Mouse (Mus musculus) thymus, postnatal 14 days (tissue): ENCODE results near the gene Nkain2.
"Not testable (repeated sequence)": the region's sequence is repeated elsewhere in the genome, so short reads cannot be mapped to it uniquely, and the experiment has no call there.

Experiments used
- DNase-seq: peaks from one replicate; pipeline ENCODE4 v3.0.0; 2021

Gene Nkain2

DNA sequence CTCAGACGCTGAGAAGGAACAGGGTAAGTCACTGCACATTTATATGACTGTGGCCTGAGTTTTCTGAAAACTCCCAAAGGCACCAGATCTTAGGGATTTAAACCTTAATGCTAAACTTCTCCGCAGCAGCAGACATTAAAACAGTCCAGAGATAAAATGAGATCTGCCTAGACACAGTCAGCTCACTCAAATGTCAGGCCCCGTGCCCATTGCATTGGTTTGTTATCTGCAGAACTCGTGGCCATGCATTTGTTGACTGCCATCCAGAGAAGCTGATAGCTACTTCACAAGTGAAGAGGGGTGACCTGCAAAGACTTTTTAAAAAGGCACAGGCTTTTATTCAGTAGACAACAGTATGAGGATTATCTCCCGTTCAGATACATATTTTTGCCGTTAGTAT, 838.2 kb downstream of the Nkain2 start:
- no peak for DNase-seq

DNA sequence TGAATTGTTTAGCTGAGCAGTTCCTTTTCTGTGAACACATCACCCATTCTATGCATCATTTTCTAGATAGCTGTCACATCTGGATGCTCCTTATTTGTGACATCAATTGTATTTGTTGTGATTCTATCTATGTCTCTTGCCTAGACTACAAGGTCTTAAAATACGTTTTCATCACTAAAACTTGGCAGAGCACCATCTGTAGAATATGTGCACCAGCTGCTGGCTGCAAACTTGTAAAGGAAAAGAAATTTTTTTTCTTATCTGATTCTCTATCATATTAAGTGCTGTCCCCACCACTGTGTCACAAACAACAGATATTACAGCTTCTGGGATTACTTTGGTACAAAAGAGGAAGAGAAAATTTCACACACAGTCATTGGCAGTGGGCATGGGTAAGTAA, 860.3 kb downstream of the Nkain2 start:
- no peak for DNase-seq

DNA sequence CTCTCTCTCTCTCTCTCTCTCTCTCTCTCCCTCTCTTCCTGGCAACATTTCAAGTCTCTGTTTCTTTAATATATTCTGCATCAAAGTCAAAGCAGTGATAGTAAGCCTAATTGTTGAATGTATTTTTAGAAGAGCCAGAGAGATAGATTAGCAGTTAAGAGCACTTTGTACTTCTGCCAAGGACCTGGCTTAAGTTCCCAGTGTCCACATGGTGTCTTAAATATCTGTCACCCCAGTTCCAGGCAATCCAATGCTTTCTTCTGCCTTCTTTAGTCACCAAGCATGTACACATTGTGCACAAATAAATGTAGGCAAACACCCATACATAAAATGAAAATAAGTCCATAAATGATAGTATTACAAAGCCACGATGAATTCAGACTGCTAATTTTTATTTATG, 871.9 kb downstream of the Nkain2 start:
- no peak for DNase-seq

DNA sequence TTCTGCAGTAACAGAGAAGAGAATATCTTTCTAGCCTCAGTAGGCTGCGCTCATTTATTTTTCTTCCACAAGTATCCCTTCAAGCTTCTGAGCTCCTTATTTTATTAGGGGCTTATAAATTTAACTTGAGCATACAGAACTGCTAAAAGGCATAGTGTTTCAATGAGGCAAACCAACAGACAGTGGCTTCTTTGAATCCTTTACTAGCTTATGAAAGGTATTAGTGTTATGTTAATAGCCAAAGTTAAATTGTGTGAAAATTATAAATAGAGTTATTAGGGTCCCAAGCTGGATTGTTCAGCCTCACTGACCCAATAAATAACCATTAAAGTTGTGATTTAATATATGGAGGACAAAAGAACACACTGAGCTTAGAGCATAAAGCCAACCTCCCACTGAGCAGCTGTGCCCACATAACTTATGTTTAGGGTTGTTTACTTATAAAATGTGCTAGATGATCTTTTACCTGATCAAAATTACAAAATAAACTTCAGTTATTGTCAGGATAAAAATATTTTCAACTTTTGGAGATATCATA, 889.0 kb downstream of the Nkain2 start:
- no peak for DNase-seq

DNA sequence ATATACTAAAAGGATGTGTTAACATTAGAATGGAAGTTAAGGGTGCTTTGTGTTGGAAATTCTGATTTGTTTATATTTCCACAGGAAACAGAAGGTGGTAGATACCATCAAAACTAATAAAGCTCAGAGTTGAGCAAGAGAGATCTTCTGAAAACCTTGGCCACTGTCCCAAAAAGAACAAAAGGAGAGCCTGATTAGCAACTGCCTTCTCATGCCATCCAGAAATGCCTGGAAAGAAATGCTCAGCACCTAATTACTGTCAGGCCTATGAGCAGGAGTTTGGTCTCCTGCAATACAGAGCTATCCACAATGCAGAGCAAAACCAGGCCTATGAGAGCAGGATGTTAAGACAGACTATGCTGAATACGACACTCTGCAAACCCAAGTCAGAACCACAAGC, 897.1 kb downstream of the Nkain2 start:
- no peak for DNase-seq

DNA sequence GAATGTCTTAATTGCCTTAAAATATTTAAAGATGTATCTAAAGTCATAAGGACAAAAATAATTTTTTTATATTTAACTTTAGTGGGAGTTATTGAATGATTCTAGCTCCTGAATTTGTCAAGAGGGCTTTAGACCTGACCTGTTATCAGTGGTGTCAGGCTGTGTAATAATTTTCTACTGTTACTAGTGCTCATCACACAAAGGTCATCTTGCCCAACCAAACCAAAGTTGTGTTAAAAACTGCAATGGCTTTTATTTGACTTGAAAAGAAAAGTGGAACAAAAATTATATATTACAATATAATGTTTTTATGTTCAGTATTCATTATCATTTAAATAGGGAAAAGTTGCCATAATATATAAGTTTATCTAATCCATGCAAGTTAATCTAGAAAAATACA, 911.9 kb downstream of the Nkain2 start:
- DNase-seq = no peak

DNA sequence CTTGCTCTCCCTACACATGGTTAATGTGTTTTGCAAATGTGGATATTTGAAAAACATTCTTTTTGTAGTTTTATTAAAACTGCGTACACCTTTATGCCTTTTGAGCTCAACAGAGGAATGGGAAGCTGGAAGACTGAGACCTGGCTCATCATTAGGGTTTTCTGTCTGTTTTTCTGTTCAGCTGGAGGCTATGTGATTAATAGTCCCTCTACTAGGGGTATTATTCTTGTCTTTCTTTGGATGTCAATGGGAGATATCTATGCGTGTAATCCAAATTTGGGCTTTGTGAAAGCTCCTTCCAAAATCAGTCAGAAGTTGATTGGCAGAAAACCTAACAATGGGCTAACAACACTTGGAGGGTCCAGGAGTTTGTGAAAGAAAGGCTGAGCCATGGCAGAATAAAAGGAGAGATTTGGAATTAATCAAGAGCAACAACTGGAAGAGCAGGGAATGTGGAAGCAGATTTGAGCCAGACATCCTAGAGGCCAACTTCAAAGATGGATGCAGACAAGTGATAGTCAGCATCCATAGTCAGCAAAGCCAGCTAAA, 943.0 kb downstream of the Nkain2 start:
- DNase-seq = no peak

DNA sequence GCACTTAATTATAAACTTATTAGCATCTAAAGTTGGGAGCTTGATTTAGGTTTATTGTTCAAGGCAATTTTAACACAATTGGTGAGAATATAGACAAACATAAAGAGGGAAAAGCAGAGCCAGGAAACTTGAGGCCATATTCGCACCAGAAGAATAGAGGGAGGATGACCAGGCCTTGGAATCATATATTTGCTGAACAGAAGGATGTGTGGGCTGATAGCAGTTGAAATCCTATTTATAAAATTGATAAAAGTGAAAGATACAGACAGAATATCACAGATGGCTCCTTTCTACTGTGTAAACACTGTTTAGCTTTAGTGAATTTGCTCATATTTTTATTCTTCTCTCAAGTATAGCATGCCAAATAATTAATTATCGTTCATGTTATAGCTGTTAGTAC, 958.3 kb downstream of the Nkain2 start:
- no peak for DNase-seq

DNA sequence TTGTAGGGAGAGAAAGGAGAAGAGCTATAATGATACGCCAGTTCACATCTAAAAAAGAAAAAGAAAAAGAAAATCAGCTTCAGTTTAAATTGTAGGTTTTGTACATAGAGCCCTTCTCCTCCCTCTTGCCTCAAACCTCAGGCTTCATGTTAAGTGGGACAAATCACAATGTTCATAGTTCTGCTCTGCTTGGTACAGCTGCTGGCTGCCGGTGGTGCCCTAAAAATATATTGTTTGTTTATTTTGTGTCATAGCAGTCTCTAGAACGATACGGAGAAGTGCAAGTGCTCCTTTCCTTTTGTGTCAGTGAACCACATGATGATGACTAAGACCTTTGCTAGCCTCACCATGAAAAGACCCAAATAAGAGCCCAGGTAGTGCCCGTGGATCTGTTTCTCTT, 962.6 kb downstream of the Nkain2 start:
- DNase-seq = no peak

DNA sequence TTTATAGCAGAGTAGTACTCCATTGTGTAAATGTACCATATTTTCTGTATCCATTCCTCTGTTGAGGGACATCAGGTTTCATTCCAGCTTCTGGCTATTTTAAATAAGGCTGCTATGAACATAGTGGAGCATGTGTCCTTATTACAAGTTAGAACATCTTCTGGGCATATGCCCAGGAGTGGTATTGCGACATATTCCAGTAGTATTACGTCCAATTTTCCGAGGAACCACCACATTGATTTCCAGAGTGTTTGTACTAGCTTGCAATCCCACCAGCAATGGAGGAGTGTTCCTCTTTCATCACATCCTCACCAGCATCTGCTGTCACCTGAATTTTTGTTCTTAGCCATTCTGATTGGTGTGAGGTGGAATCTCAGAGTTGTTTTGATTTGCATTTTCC, 969.4 kb downstream of the Nkain2 start:
- DNase-seq = not testable (repeated sequence)

DNA sequence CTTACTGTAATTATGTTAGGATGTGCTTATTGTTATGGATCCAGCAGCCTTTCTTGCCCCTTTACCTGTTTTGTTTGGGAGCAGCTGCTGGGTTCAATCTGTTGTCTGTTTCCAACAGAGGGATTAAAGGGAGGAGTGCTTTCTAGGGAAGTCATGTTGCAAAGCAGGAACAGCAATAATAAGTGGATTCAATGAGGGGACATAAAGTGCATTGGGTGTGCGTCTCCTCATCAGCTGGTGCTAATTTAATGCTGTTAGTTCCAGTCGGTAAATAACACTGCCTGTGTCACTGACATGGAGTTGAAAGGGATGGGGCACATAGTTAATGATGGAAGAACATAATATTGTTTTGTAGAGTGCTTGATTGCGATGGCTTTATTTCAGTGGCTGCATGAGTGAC, 982.8 kb downstream of the Nkain2 start:
- DNase-seq = no peak

DNA sequence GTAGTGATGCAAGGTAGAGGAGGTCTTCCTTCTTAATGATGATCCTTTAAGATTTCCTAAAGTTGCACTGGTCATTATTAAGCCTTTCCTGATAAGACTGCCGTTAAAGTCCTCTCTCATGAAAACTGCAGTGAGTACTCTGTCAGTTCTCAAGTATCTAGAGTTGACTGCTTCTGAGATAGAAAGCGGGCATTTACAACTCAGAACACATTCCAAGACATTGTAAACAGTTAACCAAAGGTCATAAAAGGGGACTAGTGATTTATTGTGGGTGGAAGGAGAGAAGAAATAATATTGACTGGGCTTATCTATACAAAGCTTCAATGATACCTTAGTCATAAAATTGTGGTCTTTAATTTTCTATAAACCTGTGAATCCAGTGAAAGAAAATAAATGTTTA, 990.8 kb downstream of the Nkain2 start:
- DNase-seq = no peak

DNA sequence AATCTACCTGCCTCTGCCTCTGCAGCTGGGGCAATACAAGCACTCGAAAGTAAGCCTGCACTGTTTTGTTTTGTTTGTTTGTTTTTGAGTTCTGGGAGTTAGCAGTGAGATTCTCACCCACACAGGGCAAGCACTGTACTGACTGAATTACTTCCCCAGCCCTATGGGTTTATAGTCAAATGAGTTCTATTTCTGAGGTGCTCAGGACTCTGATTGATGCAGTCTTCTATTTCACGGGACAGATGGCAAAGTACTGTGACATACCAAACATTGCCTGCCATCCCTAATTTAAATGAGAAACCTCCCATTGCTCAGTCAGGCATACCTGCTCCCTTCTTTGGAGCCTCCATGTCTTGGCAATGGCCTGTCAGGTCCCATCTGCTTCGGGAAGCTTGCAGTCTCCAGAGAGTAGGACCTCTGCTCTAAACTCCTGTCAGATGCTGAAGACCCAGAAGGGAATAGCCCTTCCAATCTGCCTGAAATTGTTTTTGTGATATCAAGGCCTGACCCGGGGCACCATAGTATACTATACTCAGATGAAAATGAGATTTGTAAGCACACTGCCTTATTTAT, 1016.9 kb downstream of the Nkain2 start:
- no peak for DNase-seq

DNA sequence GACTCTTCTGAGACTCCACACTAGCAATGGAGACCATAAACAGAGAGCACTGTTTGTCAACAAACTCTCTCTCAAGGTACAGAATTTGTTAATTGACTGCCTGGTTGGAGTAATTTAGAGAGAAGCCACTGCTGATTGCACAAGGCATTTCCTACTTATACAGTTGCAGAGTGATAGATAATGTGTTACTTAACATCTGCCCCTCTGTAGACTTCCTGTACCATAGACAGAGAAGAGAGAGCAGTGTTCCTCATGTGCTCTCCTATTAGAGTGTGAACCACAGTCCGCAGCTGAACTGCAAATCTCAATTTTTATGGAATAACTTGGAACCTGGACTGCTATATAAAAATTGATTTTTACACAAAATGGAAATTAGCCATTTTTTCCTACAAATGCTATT, 1022.0 kb downstream of the Nkain2 start:
- DNase-seq = no peak

DNA sequence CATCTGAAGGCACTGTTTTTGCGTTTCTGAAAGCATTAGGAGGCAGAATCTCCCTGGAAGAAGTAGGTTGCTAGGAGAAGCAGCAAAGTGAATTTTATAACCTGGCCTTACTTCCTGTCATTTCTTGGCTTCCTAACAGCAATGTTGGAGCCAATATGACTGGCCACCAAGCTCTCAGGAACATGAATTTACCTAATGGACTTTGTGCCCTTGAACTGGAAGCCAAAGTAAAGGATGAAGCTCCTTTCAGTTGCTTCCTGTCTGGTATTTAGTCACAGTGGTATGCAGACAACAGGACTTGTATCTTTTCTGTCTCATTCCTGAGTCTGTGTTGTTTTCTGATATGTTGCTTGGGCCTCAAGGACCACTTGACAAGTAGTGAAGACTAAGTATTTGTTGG, 1063.2 kb downstream of the Nkain2 start:
- DNase-seq = no peak

DNA sequence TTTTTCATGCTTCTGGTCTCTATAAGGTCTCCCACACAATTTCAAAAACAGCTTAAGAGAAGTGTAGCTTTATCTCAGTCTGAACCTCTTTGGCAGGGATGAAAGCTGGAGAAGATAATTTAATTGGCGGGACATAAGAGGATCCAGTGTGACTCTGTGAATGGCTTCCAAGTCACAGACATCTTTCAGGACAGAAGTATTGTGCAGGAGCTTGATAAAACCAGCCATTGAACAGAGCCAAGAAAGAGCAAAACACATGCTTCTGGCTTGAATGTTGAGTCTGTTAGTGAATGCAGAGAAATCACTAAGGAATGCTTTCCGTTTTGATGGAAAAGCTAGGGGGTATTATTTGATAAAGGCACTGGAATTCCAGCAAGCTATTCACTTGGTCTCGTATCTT, 1077.7 kb downstream of the Nkain2 start:
- no peak for DNase-seq

DNA sequence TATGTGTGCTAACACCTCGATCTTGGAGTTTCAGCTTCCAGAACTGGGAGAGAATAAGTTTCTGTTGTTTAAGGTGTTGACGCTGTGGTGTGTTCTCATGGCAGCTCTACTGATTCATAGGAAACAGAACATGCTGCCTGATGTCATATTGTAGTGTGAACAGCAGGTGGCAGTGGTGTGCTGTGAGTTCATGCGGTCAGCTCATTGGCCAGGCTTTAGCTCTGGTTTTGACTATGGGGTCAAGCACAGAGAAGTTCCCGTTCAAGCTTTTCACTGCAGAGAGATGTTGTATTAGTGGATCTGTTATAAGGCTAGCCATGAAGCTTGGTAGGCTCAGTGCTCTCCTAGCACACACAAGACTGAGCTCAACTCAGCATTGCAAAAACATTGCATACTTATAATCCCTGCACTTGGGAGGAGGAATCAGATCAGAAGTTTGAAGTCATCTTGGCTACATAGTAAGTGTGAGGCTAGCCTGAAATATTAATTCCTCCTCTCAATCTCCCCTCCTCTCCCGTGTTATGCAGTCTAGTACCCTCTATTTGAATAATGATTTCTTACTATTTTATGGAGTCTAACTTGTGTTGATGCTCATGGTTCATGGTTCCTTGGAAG, 1147.7 kb downstream of the Nkain2 start:
- DNase-seq = no peak

DNA sequence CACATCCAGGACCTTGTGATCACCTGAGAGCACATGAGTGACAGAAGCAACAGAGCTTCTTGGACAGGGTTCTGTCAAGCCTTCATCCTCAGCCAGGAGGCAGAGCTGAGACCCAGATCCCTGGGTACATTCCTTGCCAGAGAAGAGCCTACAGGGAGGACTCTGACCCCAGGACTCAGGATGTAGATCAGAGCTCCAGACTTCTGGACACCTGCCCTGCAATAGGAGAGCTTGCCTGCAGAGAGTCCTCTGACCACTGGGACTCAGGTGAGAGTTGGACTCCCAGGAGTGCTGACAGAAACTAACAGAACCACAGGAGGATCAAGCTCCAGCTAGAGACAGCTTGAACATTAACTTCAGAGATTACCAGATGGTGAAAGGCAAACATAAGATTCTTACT, 1162.2 kb downstream of the Nkain2 start:
- no peak for DNase-seq

DNA sequence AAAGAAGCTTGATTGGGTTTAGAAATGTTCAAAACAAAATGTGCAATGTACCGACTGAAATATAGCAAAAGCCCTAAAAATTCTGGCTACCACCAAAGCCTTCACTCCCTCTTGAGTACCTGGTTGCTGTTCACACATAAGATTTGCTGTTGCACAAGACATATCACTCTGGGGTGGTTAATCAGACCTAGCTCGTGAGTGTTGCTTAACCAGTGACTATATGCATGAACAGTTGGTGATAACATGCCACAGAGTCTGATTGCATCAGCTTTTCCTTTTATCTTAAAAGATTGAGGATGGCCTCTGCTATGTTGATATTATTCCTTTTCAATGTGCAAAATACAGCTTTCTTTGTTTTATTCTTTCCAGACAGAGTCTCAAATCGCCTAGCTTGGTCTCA, 1243.0 kb downstream of the Nkain2 start:
- no peak for DNase-seq

DNA sequence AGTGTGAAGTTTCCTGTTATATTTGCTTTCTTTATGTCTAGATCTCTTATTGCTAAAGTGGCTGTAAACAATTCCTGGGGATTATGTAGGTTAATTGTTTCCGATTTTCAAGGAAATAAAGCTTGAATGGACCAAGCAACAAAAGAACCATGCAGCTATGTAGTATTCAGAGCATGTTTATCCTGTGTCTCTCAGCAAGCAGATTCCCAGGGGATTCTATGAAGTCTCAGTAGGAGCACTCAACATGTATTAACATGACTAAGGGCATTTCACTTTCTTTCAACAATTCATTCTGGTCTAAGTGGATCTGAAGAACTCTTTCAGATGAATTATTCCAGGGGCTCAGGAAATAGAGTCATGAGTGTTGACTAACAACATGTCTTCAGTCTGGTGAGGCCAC, 1244.2 kb downstream of the Nkain2 start:
- DNase-seq = no peak
